Mouse (Mus musculus): ENCODE measurements around the gene Ccdc134.

DNA sequence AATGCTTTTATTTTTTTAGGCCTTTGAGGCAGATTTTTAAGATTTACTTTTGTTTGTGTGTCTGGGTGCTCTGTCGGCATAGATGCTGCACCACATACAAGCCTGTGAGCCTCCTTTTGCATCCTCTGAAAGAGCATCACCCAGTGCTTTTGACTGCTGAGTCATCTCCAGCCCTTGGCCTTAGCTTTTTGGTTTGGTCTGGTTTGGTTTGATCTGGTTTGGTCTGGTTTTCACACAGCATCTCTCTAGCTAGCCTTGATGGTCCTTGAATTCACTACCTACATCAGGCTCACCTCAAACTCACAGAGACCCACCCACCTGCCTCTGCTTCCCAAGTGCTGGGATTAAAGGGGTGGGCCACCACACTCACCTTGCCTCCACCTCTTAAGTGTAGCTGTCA is 60.2 kb downstream of the Ccdc134 start:
- TF ChIP-seq ZNF384 (IDR thresholded peaks at IDR 0.05; ENCODE audit: low read depth, low read length) (no peak), MAFK (IDR thresholded peaks at IDR 0.05; ENCODE audit: insufficient read depth, low read depth, low read length) (peak; percentile 95), HCFC1 (IDR thresholded peaks at IDR 0.05; ENCODE audit: borderline replicate concordance, insufficient read depth, low read length) (no peak), CHD2 (IDR thresholded peaks at IDR 0.05; ENCODE audit: low read depth, low read length) (no peak)

Data from ES-E14 (cell line).